ENCODE assay signal across 9 mouse cellular contexts in genomic region chr10:62488266-62488665, GRCm38 (mm10). TPM values are rescaled to one million over a fixed set of nuclear protein-coding genes. Genes with fewer than 3 reads are reported as not detected.
DNase-seq lines count a peak whose midpoint lies in the region; ATAC-seq lines count a peak whose summit lies in the region.
"Had no signal": no experiment of that assay in that cellular context is flagged by ENCODE, and none has a peak within 500 bp of the region (broad histone marks: within the 10 kb centered on the region; RNA-seq: fewer than 3 reads in every experiment).

No protein-coding gene starts in this region.

- peak; percentile 44 to 64 for DNase-seq in kidney, adult 8-10 months
- DNase-seq in CD4-positive helper T cell, adult 2 months (ENCODE audit: low read depth, low spot score) = peak; percentile 60
- peak; percentile 62 for DNase-seq in adrenal gland, postnatal 10 days
- DNase-seq in embryonic facial prominence, embryonic 10.5 days (ENCODE audit: low spot score) = peak; percentile 46
- peak; percentile 27 to 42 for DNase-seq in left cerebral cortex, adult 18-20 months (ENCODE audit: low spot score in 2 of 2)
- DNase-seq in right cerebral cortex, postnatal 14 days = peak; percentile 14
- DNase-seq: liver, embryonic 13.5 days had no signal

- H3K27me3 ChIP-seq in kidney, embryonic 16.5 days (ENCODE audit: insufficient read depth, low read length) = no peaks in the 10 kb centered on the region
- no peaks in the 10 kb centered on the region for H3K27me3 ChIP-seq in embryonic facial prominence, embryonic 10.5 days (replicated peaks; ENCODE audit: low read depth, poor library complexity, severe bottlenecking)
- H3K27me3 ChIP-seq: liver, embryonic 13.5 days had no signal

- 26% methylated on average over 1 of the region's 1 CpGs for WGBS in kidney, embryonic 16.5 days
- 28% methylated on average over 1 of the region's 1 CpGs for WGBS in embryonic facial prominence, embryonic 10.5 days

- no peaks in the 10 kb centered on the region for H3K9me3 ChIP-seq in kidney, embryonic 16.5 days (ENCODE audit: low read length)
- no peaks in the 10 kb centered on the region for H3K9me3 ChIP-seq in embryonic facial prominence, embryonic 10.5 days
- H3K9me3 ChIP-seq: liver, embryonic 13.5 days had no signal

- H3K36me3 ChIP-seq in kidney, embryonic 16.5 days (ENCODE audit: insufficient read depth, low read length) = no peaks in the 10 kb centered on the region
- no peaks in the 10 kb centered on the region for H3K36me3 ChIP-seq in embryonic facial prominence, embryonic 10.5 days (replicated peaks)
- H3K36me3 ChIP-seq: liver, embryonic 13.5 days had no signal

- no peak overlapping the region for H3K4me3 ChIP-seq in kidney, embryonic 16.5 days (ENCODE audit: low read length)
- H3K4me3 ChIP-seq in embryonic facial prominence, embryonic 10.5 days = no peak overlapping the region

- H3K4me1 ChIP-seq in kidney, embryonic 16.5 days (ENCODE audit: insufficient read depth, low read length) = peaks cover 12% of the 10 kb centered on the region
- peaks cover 15% of the 10 kb centered on the region for H3K4me1 ChIP-seq in embryonic facial prominence, embryonic 10.5 days

- no peak overlapping the region for H3K9ac ChIP-seq in kidney, embryonic 16.5 days (replicated peaks; ENCODE audit: low read length)

- H3K4me2 ChIP-seq in kidney, embryonic 16.5 days (replicated peaks; ENCODE audit: low read depth, low read length) = no peak overlapping the region

- no peak for ATAC-seq in kidney, embryonic 16.5 days (ENCODE audit: low FRiP score, low TSS enrichment)
- no peak for ATAC-seq in monocyte, adult 5-6 weeks (replicated peaks; ENCODE audit: insufficient number of reproducible peaks, low FRiP score, low TSS enrichment, poor library complexity, severe bottlenecking)

- H3K27ac ChIP-seq in kidney, embryonic 16.5 days (ENCODE audit: low read length) = no peak overlapping the region
- no peak overlapping the region for H3K27ac ChIP-seq in embryonic facial prominence, embryonic 10.5 days (replicated peaks)

RNA-seq across cellular contexts. Expression of gene Vps26a, which starts 1.7 kb away (rescaled TPM):
- 84.6 and 88.6 TPM in 2 replicates for polyA plus RNA-seq in kidney, embryonic 16.5 days (2015; fragmentation: Nextera tagmentation; extraction: Ambion mirVana)
- total RNA-seq in adrenal gland, postnatal 10 days (2021) = 10 to 100 TPM; 42.9 to 48.3 TPM
- polyA plus RNA-seq in embryonic facial prominence, embryonic 10.5 days (2016; fragmentation: Nextera tagmentation; extraction: Ambion mirVana) = 83.2 and 84.7 TPM in 2 replicates
- 10 to 100 TPM; 49.5 to 51.0 TPM for total RNA-seq in left cerebral cortex, adult 18-20 months (2021)
- 86.6 to 110 TPM (median 102 TPM) in 3 replicates for total RNA-seq in monocyte, adult 5-6 weeks (2017)

RNA-seq across cellular contexts. Expression of gene Supv3l1, which starts 38.7 kb away (rescaled TPM):
- polyA plus RNA-seq in kidney, embryonic 16.5 days (2015; fragmentation: Nextera tagmentation; extraction: Ambion mirVana) = 32.3 and 32.5 TPM in 2 replicates
- 10 to 100 TPM; 34.5 to 41.8 TPM for total RNA-seq in adrenal gland, postnatal 10 days (2021)
- polyA plus RNA-seq in embryonic facial prominence, embryonic 10.5 days (2016; fragmentation: Nextera tagmentation; extraction: Ambion mirVana) = 28.5 and 32.4 TPM in 2 replicates
- total RNA-seq in left cerebral cortex, adult 18-20 months (2021) = 10 to 100 TPM; 22.0 to 23.7 TPM
- 15.0 to 22.7 TPM (median 21.4 TPM) in 3 replicates for total RNA-seq in monocyte, adult 5-6 weeks (2017)

RNA-seq across cellular contexts. Expression of gene 4930507D05Rik, which starts 39.0 kb away (rescaled TPM):
- polyA plus RNA-seq in kidney, embryonic 16.5 days (2015; fragmentation: Nextera tagmentation; extraction: Ambion mirVana) = 0.66 and 0.99 TPM in 2 replicates
- total RNA-seq in adrenal gland, postnatal 10 days (2021) = under 1 TPM; 0.42 TPM
- polyA plus RNA-seq in embryonic facial prominence, embryonic 10.5 days (2016; fragmentation: Nextera tagmentation; extraction: Ambion mirVana) = 0.90 and 1.2 TPM in 2 replicates
- 1 to 10 TPM in 1 of 2 experiments, under 1 TPM in 1; 0.72 to 1.3 TPM for total RNA-seq in left cerebral cortex, adult 18-20 months (2021)
- not detected in 3 replicates for total RNA-seq in monocyte, adult 5-6 weeks (2017)

RNA-seq across cellular contexts. Expression of gene Srgn, which starts 39.0 kb away (rescaled TPM):
- 8.2 and 9.6 TPM in 2 replicates for polyA plus RNA-seq in kidney, embryonic 16.5 days (2015; fragmentation: Nextera tagmentation; extraction: Ambion mirVana)
- 10 to 100 TPM; 41.3 to 44.6 TPM for total RNA-seq in adrenal gland, postnatal 10 days (2021)
- polyA plus RNA-seq in embryonic facial prominence, embryonic 10.5 days (2016; fragmentation: Nextera tagmentation; extraction: Ambion mirVana) = 2.0 and 3.3 TPM in 2 replicates
- total RNA-seq in left cerebral cortex, adult 18-20 months (2021) = 10 to 100 TPM in 1 of 2 experiments, 1 to 10 TPM in 1; 8.0 to 10.0 TPM
- total RNA-seq in monocyte, adult 5-6 weeks (2017) = 1,192 to 2,405 TPM (median 1,864 TPM) in 3 replicates
